In genomic region chrX:156594735-156595134, GRCm38 (mm10) we compare ENCODE assay signal across 11 mouse cellular contexts.
DNase-seq lines count a peak whose midpoint lies in the region; ATAC-seq and TF ChIP-seq lines count a peak whose summit lies in the region.
"Had no signal": no experiment of that assay in that cellular context is flagged by ENCODE, and none has a peak within 500 bp of the region (broad histone marks: within the 10 kb centered on the region; RNA-seq: fewer than 3 reads in every experiment).

No protein-coding gene starts in this region.

- no peak overlapping the region for H3K27ac ChIP-seq in hindbrain, embryonic 14.5 days
- H3K27ac ChIP-seq in hindbrain, embryonic 12.5 days, result no peak overlapping the region
- H3K27ac ChIP-seq in forebrain, postnatal 0 days (ENCODE audit: low read depth, low read length), result no peak overlapping the region
- H3K27ac ChIP-seq: embryonic facial prominence, embryonic 13.5 days; gastrocnemius, adult 2 months; liver, embryonic 15.5 days had no signal

- no peak overlapping the region for H3K4me2 ChIP-seq in hindbrain, embryonic 14.5 days (replicated peaks)
- H3K4me2 ChIP-seq in hindbrain, embryonic 12.5 days (replicated peaks), result no peak overlapping the region
- no peak overlapping the region for H3K4me2 ChIP-seq in forebrain, postnatal 0 days (ENCODE audit: low read depth)
- H3K4me2 ChIP-seq: embryonic facial prominence, embryonic 13.5 days; liver, embryonic 15.5 days had no signal

- no peaks in the 10 kb centered on the region for H3K9me3 ChIP-seq in hindbrain, embryonic 14.5 days (ENCODE audit: control insufficient read depth, low read length)
- no peaks in the 10 kb centered on the region for H3K9me3 ChIP-seq in hindbrain, embryonic 12.5 days (replicated peaks)
- no peaks in the 10 kb centered on the region for H3K9me3 ChIP-seq in forebrain, postnatal 0 days (ENCODE audit: low read length)
- H3K9me3 ChIP-seq: embryonic facial prominence, embryonic 13.5 days; liver, embryonic 15.5 days had no signal

- no peaks in the 10 kb centered on the region for H3K27me3 ChIP-seq in hindbrain, embryonic 14.5 days (ENCODE audit: control insufficient read depth, insufficient read depth, low read length)
- H3K27me3 ChIP-seq in hindbrain, embryonic 12.5 days, result no peaks in the 10 kb centered on the region
- no peaks in the 10 kb centered on the region for H3K27me3 ChIP-seq in forebrain, postnatal 0 days (ENCODE audit: insufficient read depth, low read length)
- H3K27me3 ChIP-seq: embryonic facial prominence, embryonic 13.5 days; liver, embryonic 15.5 days had no signal

- ATAC-seq in hindbrain, embryonic 14.5 days (ENCODE audit: low FRiP score), result peak; percentile 71
- ATAC-seq in hindbrain, embryonic 12.5 days (ENCODE audit: low FRiP score), result no peak
- ATAC-seq in forebrain, postnatal 0 days, result peak; percentile 60
- ATAC-seq in monocyte, adult 5-6 weeks (replicated peaks; ENCODE audit: insufficient number of reproducible peaks, low FRiP score, low TSS enrichment, poor library complexity, severe bottlenecking), result no peak

- 62% methylated on average over 5 of the region's 5 CpGs for WGBS in hindbrain, embryonic 14.5 days
- WGBS in hindbrain, embryonic 12.5 days, result 74% methylated on average over 5 of the region's 5 CpGs
- WGBS in forebrain, postnatal 0 days, result 62% methylated on average over 5 of the region's 5 CpGs

- H3K4me1 ChIP-seq in hindbrain, embryonic 14.5 days (replicated peaks; ENCODE audit: control insufficient read depth, insufficient read depth, low read length), result no peaks in the 10 kb centered on the region
- no peaks in the 10 kb centered on the region for H3K4me1 ChIP-seq in hindbrain, embryonic 12.5 days
- no peaks in the 10 kb centered on the region for H3K4me1 ChIP-seq in forebrain, postnatal 0 days (ENCODE audit: insufficient read depth)
- H3K4me1 ChIP-seq: embryonic facial prominence, embryonic 13.5 days; liver, embryonic 15.5 days had no signal

- no peak for TF ChIP-seq CTCF in forebrain, postnatal 0 days (IDR thresholded peaks at IDR 0.05; ENCODE audit: low read depth)

- DNase-seq in adrenal gland, adult (ENCODE audit: inconsistent age in 2 of 2, low spot score in 1 of 2), result peak; percentile 21 to 52
- DNase-seq in adrenal gland, postnatal 4 days (ENCODE audit: low spot score in 2 of 2), result no peak
- no peak for DNase-seq in hindbrain, embryonic 14.5 days (ENCODE audit: low spot score)
- peak; percentile 86 for DNase-seq in MN1 (ENCODE audit: low spot score)
- DNase-seq in forebrain, postnatal 0 days, result peak; percentile 1
- no peak for DNase-seq in gastrocnemius, postnatal 25 days
- DNase-seq: gastrocnemius, adult 2 months had no signal

- H3K36me3 ChIP-seq in hindbrain, embryonic 14.5 days (replicated peaks; ENCODE audit: control insufficient read depth, insufficient read depth), result no peaks in the 10 kb centered on the region
- H3K36me3 ChIP-seq in hindbrain, embryonic 12.5 days, result no peaks in the 10 kb centered on the region
- no peaks in the 10 kb centered on the region for H3K36me3 ChIP-seq in forebrain, postnatal 0 days (ENCODE audit: insufficient read depth)
- H3K36me3 ChIP-seq: embryonic facial prominence, embryonic 13.5 days; liver, embryonic 15.5 days had no signal

- H3K4me3 ChIP-seq in hindbrain, embryonic 14.5 days (replicated peaks; ENCODE audit: low read length), result no peak overlapping the region
- no peak overlapping the region for H3K4me3 ChIP-seq in hindbrain, embryonic 12.5 days
- H3K4me3 ChIP-seq in forebrain, postnatal 0 days (ENCODE audit: low read depth, low read length), result no peak overlapping the region
- H3K4me3 ChIP-seq: embryonic facial prominence, embryonic 13.5 days; gastrocnemius, adult 2 months; liver, embryonic 15.5 days had no signal

- H3K9ac ChIP-seq in hindbrain, embryonic 14.5 days, result no peak overlapping the region
- no peak overlapping the region for H3K9ac ChIP-seq in hindbrain, embryonic 12.5 days
- H3K9ac ChIP-seq in forebrain, postnatal 0 days, result no peak overlapping the region
- H3K9ac ChIP-seq: embryonic facial prominence, embryonic 13.5 days; liver, embryonic 15.5 days had no signal

Comparison
In these comparisons a context has a peak if more than half of its experiments do, and no peak if none do; other contexts are left out.
1. DNase-seq: peak in adrenal gland, adult (2 of 2), MN1 (single experiment) and forebrain, postnatal 0 days (single experiment); none in adrenal gland, postnatal 4 days (0 of 2), hindbrain, embryonic 14.5 days (single experiment) and gastrocnemius, postnatal 25 days (single experiment).
2. ATAC-seq: peak in hindbrain, embryonic 14.5 days (single experiment) and forebrain, postnatal 0 days (single experiment); none in hindbrain, embryonic 12.5 days (single experiment) and monocyte, adult 5-6 weeks (single experiment).